Mouse (Mus musculus) myocyte (in vitro differentiated cells): Measurements from ENCODE around the gene Myt1l. TPM values are rescaled to one million over a fixed set of nuclear protein-coding genes. Genes with fewer than 3 reads are reported as not detected.

Source experiments
- H3K27me3 ChIP-seq: one replicate; pipeline ENCODE4 v1.6.1; 2011; ENCODE audit not compliant: control insufficient read depth, insufficient read depth, insufficient read length
- H3K36me3 ChIP-seq: one replicate; pipeline ENCODE4 v1.6.1; 2011; ENCODE audit not compliant: control insufficient read depth, insufficient read depth
- H3K4me2 ChIP-seq: one replicate; pipeline ENCODE4 v1.6.1; 2011; ENCODE audit warnings: low read depth, control low read depth
- H3K4me3 ChIP-seq: one replicate; pipeline ENCODE4 v1.5.1; 2011; ENCODE audit warnings: mild to moderate bottlenecking, control low read depth, moderate library complexity
- H3K79me2 ChIP-seq: one replicate; pipeline ENCODE4 v1.6.1; 2011; ENCODE audit not compliant: control insufficient read depth, insufficient read depth
- H3ac ChIP-seq: one replicate; pipeline ENCODE4 v1.6.1; 2011; ENCODE audit not compliant: control insufficient read depth, insufficient read length
- CEBPB ChIP-seq: IDR thresholded peaks from 2 replicates; pipeline ENCODE4 v1.6.1; 2011; ENCODE audit warnings: mild to moderate bottlenecking, moderate library complexity; ENCODE audit not compliant: poor library complexity, insufficient read depth, severe bottlenecking
- E2F4 ChIP-seq: IDR thresholded peaks from one replicate; pipeline ENCODE4 v1.6.1; 2011; ENCODE audit warnings: mild to moderate bottlenecking, control low read depth, moderate library complexity; ENCODE audit not compliant: insufficient read depth
- MAX ChIP-seq: IDR thresholded peaks from one replicate; pipeline ENCODE4 v1.6.1; 2011; ENCODE audit warnings: low read depth, mild to moderate bottlenecking, control low read depth
- MYOD1 ChIP-seq, 3 experiments: IDR thresholded peaks; one replicate each; pipeline ENCODE4 v1.6.1; 2011; ENCODE audit warnings: control low read depth in 2 of 3, low read depth in 2 of 3, mild to moderate bottlenecking in 2 of 3, moderate library complexity in 1 of 3; ENCODE audit not compliant: insufficient read length in 2 of 3, control insufficient read depth in 1 of 3
- MYOG ChIP-seq, 3 experiments: IDR thresholded peaks; one replicate each; pipeline ENCODE4 v1.6.1; 2011; ENCODE audit warnings: control low read depth in 2 of 3, low read depth in 2 of 3, mild to moderate bottlenecking in 2 of 3; ENCODE audit not compliant: insufficient read length in 2 of 3, control insufficient read depth in 1 of 3, insufficient read depth in 1 of 3
- POLR2A ChIP-seq: IDR thresholded peaks from one replicate; pipeline ENCODE4 v1.6.1; 2011; ENCODE audit warnings: low read depth, mild to moderate bottlenecking, control low read depth, moderate library complexity; ENCODE audit not compliant: insufficient read length
- POLR2AphosphoS2 ChIP-seq: IDR thresholded peaks from one replicate; pipeline ENCODE4 v1.6.1; 2011; ENCODE audit warnings: low read depth, control low read depth; ENCODE audit not compliant: insufficient read length
- REST ChIP-seq: IDR thresholded peaks from one replicate; pipeline ENCODE4 v1.6.1; 2011; ENCODE audit warnings: mild to moderate bottlenecking, control low read depth, moderate library complexity; ENCODE audit not compliant: insufficient read depth, insufficient read length
- SRF ChIP-seq: IDR thresholded peaks from one replicate; pipeline ENCODE4 v1.6.1; 2011; ENCODE audit warnings: low read depth; ENCODE audit not compliant: control insufficient read depth, insufficient read length
- TCF12 ChIP-seq: IDR thresholded peaks from one replicate; pipeline ENCODE4 v1.6.1; 2011; ENCODE audit warnings: mild to moderate bottlenecking, control low read depth; ENCODE audit not compliant: poor library complexity, insufficient read depth, severe bottlenecking
- TCF3 ChIP-seq: IDR thresholded peaks from one replicate; pipeline ENCODE4 v1.6.1; 2011; ENCODE audit warnings: low read depth, control low read depth; ENCODE audit not compliant: insufficient read length
- USF1 ChIP-seq: IDR thresholded peaks from one replicate; pipeline ENCODE4 v1.6.1; 2011; ENCODE audit warnings: low read depth, mild to moderate bottlenecking, control low read depth, moderate library complexity
- polyA plus RNA-seq: library from polyadenylated mRNA; unstranded; fragments of >200 nt; fragmentation: generic; extraction: Trizol; gene quantifications from one replicate; pipeline ENCODE4 v1.2.1, GENCODE M21; 2012; ENCODE audit warnings: missing spikeins

The Myt1l gene
- polyA plus RNA-seq, 1 experiment = 0.01 TPM

DNA sequence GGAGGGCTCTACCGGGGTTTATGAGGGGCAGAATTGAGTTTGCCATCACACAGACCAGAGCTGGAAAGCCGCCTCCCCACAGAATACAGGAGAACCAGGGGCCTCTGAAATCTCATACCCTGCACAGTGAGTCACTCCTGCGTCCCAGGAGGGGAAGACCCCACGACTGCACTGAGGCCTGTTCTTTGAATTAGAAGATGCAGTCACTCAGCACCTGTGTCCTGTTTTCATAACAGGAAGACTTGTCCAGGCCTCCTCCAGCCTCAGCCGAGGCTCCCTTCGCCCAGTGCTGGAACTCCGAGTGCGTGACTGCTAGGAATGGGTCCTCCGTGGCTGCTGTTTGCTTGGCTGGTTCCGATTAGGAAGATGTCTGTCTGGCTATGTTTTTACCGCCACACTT lies 425.8 kb downstream of the Myt1l start:
- peak overlapping the region; percentile 57 for H3K4me2 ChIP-seq
- no peak overlapping the region for H3K4me3 ChIP-seq
- peaks cover 76% of the 10 kb centered on the region for H3K79me2 ChIP-seq
- no peaks in the 10 kb centered on the region for H3K27me3 ChIP-seq
- no peaks in the 10 kb centered on the region for H3K36me3 ChIP-seq
- TF ChIP-seq E2F4 = no peak
- peak in 2 of 3 experiments; percentile 37 to 49 for TF ChIP-seq MYOD1 (IDR thresholded peaks at IDR 0.05; ENCODE audit: control insufficient read depth in 1 of 3, insufficient read length in 2 of 3, low read depth in 2 of 3)
- no peak overlapping the region for H3ac ChIP-seq

DNA sequence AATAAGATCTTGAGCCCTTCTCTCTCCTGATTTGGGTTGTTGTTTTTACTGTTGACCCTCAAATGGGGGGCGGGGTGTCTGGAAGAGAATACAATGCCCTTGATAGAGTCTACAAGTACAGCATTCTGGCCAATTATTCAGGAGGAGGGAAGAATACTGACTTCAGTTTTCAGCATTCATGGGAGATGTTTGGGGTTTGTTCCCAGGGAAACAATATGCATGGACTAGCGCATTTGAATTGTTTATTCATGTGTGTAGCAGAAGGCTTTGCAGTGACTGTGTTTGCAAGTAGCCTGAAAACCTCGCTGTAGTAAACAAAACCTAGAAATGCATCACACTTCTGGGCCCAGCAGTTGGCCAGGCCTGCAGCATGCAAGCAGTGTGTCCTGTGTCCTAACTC lies 426.3 kb downstream of the Myt1l start:
- no peaks in the 10 kb centered on the region for H3K27me3 ChIP-seq
- H3K4me2 ChIP-seq = peak overlapping the region; percentile 57
- H3K36me3 ChIP-seq = no peaks in the 10 kb centered on the region
- TF ChIP-seq USF1 = no peak
- no peak for TF ChIP-seq TCF3
- TF ChIP-seq POLR2AphosphoS2 = no peak
- no peak for TF ChIP-seq SRF
- TF ChIP-seq E2F4 = no peak
- no peak for TF ChIP-seq TCF12
- no peak for TF ChIP-seq MYOD1 (IDR thresholded peaks at IDR 0.05; ENCODE audit: control insufficient read depth in 1 of 3, insufficient read length in 2 of 3, low read depth in 2 of 3)
- no peak for TF ChIP-seq MAX
- no peak for TF ChIP-seq CEBPB
- no peak for TF ChIP-seq POLR2A
- TF ChIP-seq MYOG (IDR thresholded peaks at IDR 0.05; ENCODE audit: control insufficient read depth in 1 of 3, insufficient read depth in 1 of 3, insufficient read length in 2 of 3, low read depth in 2 of 3) = no peak
- TF ChIP-seq REST = no peak
- H3ac ChIP-seq = no peak overlapping the region
- H3K4me3 ChIP-seq = no peak overlapping the region
- H3K79me2 ChIP-seq = peaks cover 76% of the 10 kb centered on the region

DNA sequence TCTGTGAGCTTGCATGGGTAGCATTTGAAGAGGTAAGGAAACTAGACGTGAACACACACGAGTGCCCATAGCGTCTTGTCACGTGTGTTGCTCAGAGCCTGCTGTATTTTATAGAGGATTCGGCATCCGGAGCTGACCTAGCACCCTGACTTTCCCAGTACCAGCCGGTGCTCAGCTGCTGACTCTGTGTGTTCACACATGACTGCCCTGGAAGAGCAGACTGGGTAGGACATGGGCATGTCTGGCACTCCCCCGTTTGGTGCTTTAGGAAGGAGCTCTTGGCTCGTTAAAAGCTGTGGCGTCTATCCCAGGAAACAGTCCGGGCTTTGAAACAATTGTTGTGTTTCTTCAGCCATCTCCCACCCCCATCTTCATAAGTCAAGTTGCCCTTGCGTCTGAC lies 428.8 kb downstream of the Myt1l start:
- Histone ChIP-seq H3K27me3 (no peaks in the 10 kb centered on the region), H3K36me3 (no peaks in the 10 kb centered on the region), H3K4me2 (no peak overlapping the region), H3K79me2 (peaks cover 74% of the 10 kb centered on the region), H3K4me3 (no peak overlapping the region), H3ac (no peak overlapping the region)
- TF ChIP-seq MYOD1 (IDR thresholded peaks at IDR 0.05; ENCODE audit: control insufficient read depth in 1 of 3, insufficient read length in 2 of 3, low read depth in 2 of 3) (no peak), MYOG (IDR thresholded peaks at IDR 0.05; ENCODE audit: control insufficient read depth in 1 of 3, insufficient read depth in 1 of 3, insufficient read length in 2 of 3, low read depth in 2 of 3) (no peak), SRF (no peak), MAX (no peak)

DNA sequence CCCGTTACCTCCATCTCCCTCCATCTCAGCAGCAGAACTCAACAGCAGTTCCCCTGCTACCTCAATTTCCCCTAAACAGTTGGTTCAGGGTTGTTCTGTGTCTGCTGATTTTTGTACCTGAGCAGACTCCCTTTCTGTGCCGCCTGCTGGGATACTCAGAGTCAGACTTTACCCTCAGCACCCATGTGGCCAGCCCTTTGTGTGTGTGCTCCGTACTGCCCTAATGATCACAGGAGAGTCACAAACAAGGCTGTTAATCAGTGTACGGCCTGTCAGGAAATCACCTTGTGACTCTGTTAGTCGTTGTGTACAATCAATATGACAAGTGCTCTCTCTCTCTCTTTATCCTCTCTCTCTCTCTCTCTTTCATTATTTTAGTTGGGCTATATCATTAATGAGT lies 430.5 kb downstream of the Myt1l start:
- peaks cover 80% of the 10 kb centered on the region for H3K79me2 ChIP-seq
- no peak overlapping the region for H3K4me3 ChIP-seq
- no peaks in the 10 kb centered on the region for H3K36me3 ChIP-seq
- H3K4me2 ChIP-seq = no peak overlapping the region
- no peaks in the 10 kb centered on the region for H3K27me3 ChIP-seq
- H3ac ChIP-seq = no peak overlapping the region
- TF ChIP-seq TCF12 (no peak), USF1 (no peak), MAX (no peak), MYOG (IDR thresholded peaks at IDR 0.05; ENCODE audit: control insufficient read depth in 1 of 3, insufficient read depth in 1 of 3, insufficient read length in 2 of 3, low read depth in 2 of 3) (no peak), POLR2A (no peak), MYOD1 (IDR thresholded peaks at IDR 0.05; ENCODE audit: control insufficient read depth in 1 of 3, insufficient read length in 2 of 3, low read depth in 2 of 3) (no peak), CEBPB (no peak), TCF3 (no peak), REST (no peak), SRF (no peak), E2F4 (no peak)

DNA sequence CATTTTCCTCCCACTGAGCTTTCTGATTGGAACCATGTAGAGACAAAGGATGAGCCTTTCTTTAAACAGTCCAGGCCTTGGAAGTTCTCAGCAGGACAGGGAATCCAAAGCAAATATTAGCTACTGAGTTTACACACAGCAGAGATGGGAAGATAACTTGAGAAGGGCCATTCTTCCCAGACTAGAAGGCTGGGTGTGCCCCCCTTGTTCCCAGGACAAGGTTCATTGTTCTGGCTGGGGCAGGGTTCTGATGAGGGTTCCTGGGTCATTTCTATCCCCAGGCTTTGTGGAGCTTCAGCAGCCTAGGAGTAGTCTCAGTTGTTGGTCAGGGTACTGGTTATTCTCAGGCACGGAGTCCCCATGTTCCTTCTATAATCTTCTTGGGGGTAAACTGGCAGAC lies 432.9 kb downstream of the Myt1l start:
- Histone ChIP-seq H3ac (no peak overlapping the region), H3K4me2 (no peak overlapping the region), H3K79me2 (peaks cover 77% of the 10 kb centered on the region), H3K27me3 (no peaks in the 10 kb centered on the region), H3K36me3 (no peaks in the 10 kb centered on the region), H3K4me3 (no peak overlapping the region)
- no peak for TF ChIP-seq TCF12
- no peak for TF ChIP-seq SRF
- TF ChIP-seq CEBPB = no peak
- TF ChIP-seq USF1 = no peak
- no peak for TF ChIP-seq POLR2A
- TF ChIP-seq TCF3 = no peak
- no peak for TF ChIP-seq E2F4
